Mouse (Mus musculus) heart, embryonic 10.5 days (tissue): ENCODE results near the gene Serpinb9. TPM values are rescaled to one million over a fixed set of nuclear protein-coding genes. Genes with fewer than 3 reads are reported as not detected.
"Not testable (repeated sequence)": the region's sequence is repeated elsewhere in the genome, so short reads cannot be mapped to it uniquely, and the experiment has no call there.

Experiments
- DNase-seq: peaks from one replicate; pipeline ENCODE4 v3.0.0-alpha.2; 2017; ENCODE audit warnings: low spot score
- H3K27ac ChIP-seq: fragments of 300-500 bp; sonication (generic); 2 replicates; pipeline ENCODE4 v1.5.1; 2016; ENCODE audit warnings: mild to moderate bottlenecking
- H3K27me3 ChIP-seq: fragments of 300-500 bp; sonication (generic); 2 replicates; pipeline ENCODE4 v1.6.1; 2016; ENCODE audit warnings: mild to moderate bottlenecking; ENCODE audit not compliant: poor library complexity, insufficient read depth, severe bottlenecking
- H3K36me3 ChIP-seq: fragments of 300-500 bp; sonication (generic); 2 replicates; pipeline ENCODE4 v1.6.1; 2016; ENCODE audit warnings: mild to moderate bottlenecking, moderate library complexity
- H3K4me1 ChIP-seq: fragments of 300-500 bp; sonication (generic); 2 replicates; pipeline ENCODE4 v1.6.1; 2016; ENCODE audit warnings: mild to moderate bottlenecking
- H3K4me3 ChIP-seq: fragments of 300-500 bp; sonication (generic); 2 replicates; pipeline ENCODE4 v1.5.1; 2016; ENCODE audit warnings: mild to moderate bottlenecking, moderate library complexity
- H3K9me3 ChIP-seq: fragments of 300-500 bp; sonication (generic); 2 replicates; pipeline ENCODE4 v1.6.1; 2016; ENCODE audit warnings: mild to moderate bottlenecking, moderate library complexity
- WGBS: fragments of 180-500 bp; shearing (Covaris S2); methylation state at CpG from one replicate; pipeline ENCODE4 v1.1.7; 2016; 5-methylcytosine and 5-hydroxymethylcytosine counted together
- polyA plus RNA-seq: library from polyadenylated mRNA; unstranded; fragments of >200 nt; fragmentation: Nextera tagmentation; extraction: Ambion mirVana; gene quantifications from 2 replicates; pipeline ENCODE4 v1.2.1, GENCODE M21; 2016

The Serpinb9 gene
- polyA plus RNA-seq, 1 experiment from 2014 or later, result 4.2 TPM

GRCm38 (mm10) chr13:33006555-33006954 lies 3.5 kb downstream of the Serpinb9 start:
- peaks cover 15% of the 10 kb centered on the region for H3K4me1 ChIP-seq
- H3K27ac ChIP-seq, result no peak overlapping the region
- H3K4me3 ChIP-seq, result no peak overlapping the region
- no peaks in the 10 kb centered on the region for H3K27me3 ChIP-seq
- no peaks in the 10 kb centered on the region for H3K36me3 ChIP-seq
- H3K9me3 ChIP-seq, result no peaks in the 10 kb centered on the region
- WGBS, result 77% methylated on average over 3 of the region's 3 CpGs
- DNase-seq, result no peak

GRCm38 (mm10) chr13:33012395-33012794 lies 9.3 kb downstream of the Serpinb9 start:
- H3K4me3 ChIP-seq, result no peak overlapping the region

GRCm38 (mm10) chr13:33013271-33013670 lies 10.2 kb downstream of the Serpinb9 start:
- no peaks in the 10 kb centered on the region for H3K27me3 ChIP-seq
- H3K27ac ChIP-seq, result no peak overlapping the region
- DNase-seq, result no peak
- H3K4me1 ChIP-seq, result no peaks in the 10 kb centered on the region
- no peak overlapping the region for H3K4me3 ChIP-seq
- 0 out of 2 replicates have a peak, but pooled peaks cover 2% of the 10 kb centered on the region for H3K36me3 ChIP-seq
- H3K9me3 ChIP-seq, result no peaks in the 10 kb centered on the region
- WGBS, result 67% methylated on average over 2 of the region's 2 CpGs

More at GRCm38 (mm10) chr13:33012395-33012794, 9.3 kb downstream of the Serpinb9 start:
- Histone ChIP-seq H3K27ac (no peak overlapping the region), H3K4me1 (no peaks in the 10 kb centered on the region), H3K27me3 (no peaks in the 10 kb centered on the region), H3K36me3 (0 out of 2 replicates have a peak, but pooled peaks cover 2% of the 10 kb centered on the region), H3K9me3 (no peaks in the 10 kb centered on the region)
- no peak for DNase-seq
- 88% methylated on average over 1 of the region's 1 CpGs for WGBS

GRCm38 (mm10) chr13:33022371-33022770 lies 19.3 kb downstream of the Serpinb9 start:
- 89% methylated on average over 1 of the region's 1 CpGs for WGBS
- DNase-seq, result no peak
- no peak overlapping the region for H3K27ac ChIP-seq
- no peaks in the 10 kb centered on the region for H3K36me3 ChIP-seq
- H3K27me3 ChIP-seq, result no peaks in the 10 kb centered on the region
- no peak overlapping the region for H3K4me3 ChIP-seq
- no peaks in the 10 kb centered on the region for H3K9me3 ChIP-seq
- peaks cover 2% of the 10 kb centered on the region; the same call in 1 of the 2 replicates for H3K4me1 ChIP-seq

- Histone ChIP-seq H3K27me3 (no peaks in the 10 kb centered on the region), H3K36me3 (no peaks in the 10 kb centered on the region), H3K27ac (no peak overlapping the region), H3K4me1 (peaks cover 18% of the 10 kb centered on the region), H3K9me3 (no peaks in the 10 kb centered on the region), H3K4me3 (no peak overlapping the region)
- no peak for DNase-seq
- 72% methylated on average over 1 of the region's 1 CpGs for WGBS
Measured at GRCm38 (mm10) chr13:33026427-33027057, 23.5 kb downstream of the Serpinb9 start.

GRCm38 (mm10) chr13:33027244-33027643 lies 24.2 kb downstream of the Serpinb9 start, which contains the start of gene Serpinb9b:
Serpinb9b (plus strand) TSS chr13:33027416.
- H3K4me3 ChIP-seq, result no peak within 1 kb of the TSS
- no peaks in the 10 kb centered on the region for H3K36me3 ChIP-seq
- no peak for DNase-seq
- no peaks in the 10 kb centered on the region for H3K9me3 ChIP-seq
- peaks cover 18% of the 10 kb centered on the region for H3K4me1 ChIP-seq
- H3K27ac ChIP-seq, result no peak within 1 kb of the TSS
- 72% methylated on average over 2 of the region's 2 CpGs for WGBS
- H3K27me3 ChIP-seq, result no peaks in the 10 kb centered on the region

GRCm38 (mm10) chr13:33028146-33028545 lies 25.1 kb downstream of the Serpinb9 start:
- no peak overlapping the region for H3K27ac ChIP-seq
- H3K27me3 ChIP-seq, result no peaks in the 10 kb centered on the region
- no peaks in the 10 kb centered on the region for H3K36me3 ChIP-seq
- DNase-seq, result no peak
- peaks cover 18% of the 10 kb centered on the region for H3K4me1 ChIP-seq
- H3K9me3 ChIP-seq, result no peaks in the 10 kb centered on the region
- no peak overlapping the region for H3K4me3 ChIP-seq
- WGBS, result 25% methylated on average over 2 of the region's 2 CpGs

GRCm38 (mm10) chr13:33028550-33028949 lies 25.5 kb downstream of the Serpinb9 start:
- H3K27ac ChIP-seq, result no peak overlapping the region
- H3K9me3 ChIP-seq, result no peaks in the 10 kb centered on the region
- peaks cover 18% of the 10 kb centered on the region for H3K4me1 ChIP-seq
- H3K27me3 ChIP-seq, result no peaks in the 10 kb centered on the region
- 28% methylated on average over 2 of the region's 2 CpGs for WGBS
- DNase-seq, result no peak
- no peak overlapping the region for H3K4me3 ChIP-seq
- no peaks in the 10 kb centered on the region for H3K36me3 ChIP-seq

GRCm38 (mm10) chr13:33029478-33029877 lies 26.4 kb downstream of the Serpinb9 start:
- H3K27ac ChIP-seq, H3K4me3 ChIP-seq, H3K9me3 ChIP-seq, H3K36me3 ChIP-seq, H3K27me3 ChIP-seq, DNase-seq: not testable (repeated sequence)
- 72% methylated on average over 2 of the region's 2 CpGs for WGBS
- peaks cover 18% of the 10 kb centered on the region for H3K4me1 ChIP-seq

GRCm38 (mm10) chr13:33030281-33030680 lies 27.2 kb downstream of the Serpinb9 start:
- Histone ChIP-seq H3K4me3 (no peak overlapping the region), H3K27me3 (no peaks in the 10 kb centered on the region), H3K27ac (no peak overlapping the region), H3K9me3 (no peaks in the 10 kb centered on the region), H3K4me1 (peaks cover 18% of the 10 kb centered on the region), H3K36me3 (no peaks in the 10 kb centered on the region)
- WGBS, result 81% methylated on average over 2 of the region's 3 CpGs
- no peak for DNase-seq

- no peaks in the 10 kb centered on the region for H3K27me3 ChIP-seq
- 75% methylated on average over 1 of the region's 1 CpGs for WGBS
- H3K27ac ChIP-seq, result no peak overlapping the region
- H3K4me3 ChIP-seq, result no peak overlapping the region
- H3K36me3 ChIP-seq, result no peaks in the 10 kb centered on the region
- no peak for DNase-seq
- no peaks in the 10 kb centered on the region for H3K4me1 ChIP-seq
- H3K9me3 ChIP-seq, result no peaks in the 10 kb centered on the region
Measured at GRCm38 (mm10) chr13:33035506-33035905, 32.5 kb downstream of the Serpinb9 start.

- 84% methylated on average over 3 of the region's 3 CpGs for WGBS
- no peak for DNase-seq
- Histone ChIP-seq H3K4me1 (no peaks in the 10 kb centered on the region), H3K27ac (no peak overlapping the region), H3K9me3 (no peaks in the 10 kb centered on the region), H3K27me3 (no peaks in the 10 kb centered on the region), H3K4me3 (no peak overlapping the region), H3K36me3 (no peaks in the 10 kb centered on the region)
Measured at GRCm38 (mm10) chr13:33043542-33043941, 40.5 kb downstream of the Serpinb9 start.

- H3K9me3 ChIP-seq, result no peaks in the 10 kb centered on the region
- no peak overlapping the region for H3K27ac ChIP-seq
- H3K36me3 ChIP-seq, result no peaks in the 10 kb centered on the region
- 88% methylated on average over 2 of the region's 2 CpGs for WGBS
- H3K27me3 ChIP-seq, result no peaks in the 10 kb centered on the region
- no peak overlapping the region for H3K4me3 ChIP-seq
- no peak for DNase-seq
- H3K4me1 ChIP-seq, result 0 out of 2 replicates have a peak, but pooled peaks cover 4% of the 10 kb centered on the region
Measured at GRCm38 (mm10) chr13:33047234-33047633, 44.2 kb downstream of the Serpinb9 start.

GRCm38 (mm10) chr13:33048187-33048586 lies 45.1 kb downstream of the Serpinb9 start:
- no peak for DNase-seq
- H3K36me3 ChIP-seq, result no peaks in the 10 kb centered on the region
- WGBS, result 75% methylated on average over 4 of the region's 4 CpGs
- H3K4me3 ChIP-seq, result no peak overlapping the region
- H3K27me3 ChIP-seq, result no peaks in the 10 kb centered on the region
- 0 out of 2 replicates have a peak, but pooled peaks cover 4% of the 10 kb centered on the region for H3K4me1 ChIP-seq
- no peaks in the 10 kb centered on the region for H3K9me3 ChIP-seq
- H3K27ac ChIP-seq, result no peak overlapping the region
